Mouse (Mus musculus) brain, adult 2 months (tissue): ENCODE data around the gene Gkn3.
A peak's percentile ranks its signal among the peaks of the same experiment; 100 is the strongest.

ENCODE experiments used
- DNase-seq: peaks from one replicate; pipeline ENCODE4 v3.0.0; 2011; ENCODE audit warnings: low read depth, low spot score

Gkn3 gene

GRCm38 (mm10) chr6:87354441-87354840 is 34.3 kb downstream of the Gkn3 start:
- peak; percentile 72 for DNase-seq

GRCm38 (mm10) chr6:87350829-87351228 is 37.9 kb downstream of the Gkn3 start, which contains the start of gene Gkn1:
TSS of gene Gkn1 (minus strand) at chr6:87350942.
- no peak for DNase-seq

GRCm38 (mm10) chr6:87335935-87336295 is 52.8 kb downstream of the Gkn3 start:
- DNase-seq = no peak

GRCm38 (mm10) chr6:87335091-87335934 is 53.4 kb downstream of the Gkn3 start, which contains the start of gene Antxr1:
TSS of gene Antxr1 (minus strand) at chr6:87335821.
- DNase-seq = peak; percentile 52

GRCm38 (mm10) chr6:87334361-87335090 is 54.2 kb downstream of the Gkn3 start:
- DNase-seq = peak; percentile 78
